Mouse (Mus musculus) midbrain, embryonic 16.5 days (tissue): ENCODE data around the gene Olfr1411. TPM values are rescaled to one million over a fixed set of nuclear protein-coding genes. Genes with fewer than 3 reads are reported as not detected.

Source experiments
- ATAC-seq: fragments of 200-750 bp; cut with Nextera tagmentation; 2 replicates; pipeline ENCODE4 v1.8.0; 2017; ENCODE audit warnings: moderate TSS enrichment
- H3K27ac ChIP-seq: fragments of 300-500 bp; sonication (generic); 2 replicates; pipeline ENCODE4 v1.5.1; 2014; ENCODE audit warnings: mild to moderate bottlenecking, low read length, mixed read lengths
- H3K27me3 ChIP-seq: fragments of 300-500 bp; sonication (generic); 2 replicates; pipeline ENCODE4 v1.6.1; 2014; ENCODE audit warnings: low read depth, low read length, mixed read lengths; ENCODE audit not compliant: control insufficient read depth, insufficient read depth
- H3K36me3 ChIP-seq: fragments of 300-500 bp; sonication (generic); 2 replicates; pipeline ENCODE4 v1.6.1; 2014; ENCODE audit warnings: mild to moderate bottlenecking, low read length, moderate library complexity, mixed read lengths; ENCODE audit not compliant: control insufficient read depth, insufficient read depth
- H3K4me1 ChIP-seq: fragments of 300-500 bp; sonication (generic); 2 replicates; pipeline ENCODE4 v1.6.1; 2014; ENCODE audit warnings: mild to moderate bottlenecking, low read length, mixed read lengths; ENCODE audit not compliant: control insufficient read depth, insufficient read depth
- H3K4me2 ChIP-seq: fragments of 300-500 bp; sonication (generic); 2 replicates; pipeline ENCODE4 v1.6.1; 2014; ENCODE audit warnings: mild to moderate bottlenecking, low read length, mixed read lengths
- H3K4me3 ChIP-seq: fragments of 300-500 bp; sonication (generic); 2 replicates; pipeline ENCODE4 v1.5.1; 2014; ENCODE audit warnings: low read depth, mild to moderate bottlenecking, low read length, moderate library complexity, mixed read lengths
- H3K9ac ChIP-seq: fragments of 300-500 bp; sonication (generic); 2 replicates; pipeline ENCODE4 v1.6.1; 2014; ENCODE audit warnings: low read depth, low read length, mixed read lengths
- H3K9me3 ChIP-seq: fragments of 300-500 bp; sonication (generic); replicated peaks from 2 replicates; pipeline ENCODE4 v1.6.1; 2014; ENCODE audit warnings: mild to moderate bottlenecking, low read length, mixed read lengths; ENCODE audit not compliant: control insufficient read depth, poor library complexity, severe bottlenecking
- WGBS: fragments of 180-500 bp; shearing (Covaris S2); extraction: QIAGEN DNeasy Blood & Tissue Kit; methylation state at CpG from one replicate; pipeline ENCODE4 v1.1.7; 2014; 5-methylcytosine and 5-hydroxymethylcytosine counted together
- polyA plus RNA-seq: library from polyadenylated mRNA; unstranded; fragments of >200 nt; fragmentation: Nextera tagmentation; extraction: Ambion mirVana; gene quantifications from 2 replicates; pipeline ENCODE4 v1.2.1, GENCODE M21; 2015

Olfr1411 gene
- polyA plus RNA-seq, 1 experiment from 2014 or later, result not detected

- Histone ChIP-seq H3K4me3 (no peak overlapping the region), H3K36me3 (no peaks in the 10 kb centered on the region), H3K27me3 (peaks cover 3% of the 10 kb centered on the region; the same call in 1 of the 2 replicates), H3K4me1 (no peaks in the 10 kb centered on the region), H3K9ac (no peak overlapping the region), H3K9me3 (no peaks in the 10 kb centered on the region), H3K27ac (no peak overlapping the region), H3K4me2 (no peak overlapping the region)
- 14% methylated on average over 1 of the region's 1 CpGs for WGBS
- no peak for ATAC-seq
Measured at GRCm38 (mm10) chr1:92614516-92614915, 20.3 kb downstream of the Olfr1411 start.

- Histone ChIP-seq H3K4me2 (no peak overlapping the region), H3K4me1 (no peaks in the 10 kb centered on the region), H3K36me3 (no peaks in the 10 kb centered on the region), H3K27me3 (peaks cover 3% of the 10 kb centered on the region; the same call in 1 of the 2 replicates), H3K9ac (no peak overlapping the region), H3K4me3 (no peak overlapping the region), H3K9me3 (no peaks in the 10 kb centered on the region), H3K27ac (no peak overlapping the region)
- ATAC-seq, result no peak
- WGBS, result 82% methylated on average over 1 of the region's 1 CpGs
Measured at GRCm38 (mm10) chr1:92616046-92616445, 21.8 kb downstream of the Olfr1411 start.

DNA sequence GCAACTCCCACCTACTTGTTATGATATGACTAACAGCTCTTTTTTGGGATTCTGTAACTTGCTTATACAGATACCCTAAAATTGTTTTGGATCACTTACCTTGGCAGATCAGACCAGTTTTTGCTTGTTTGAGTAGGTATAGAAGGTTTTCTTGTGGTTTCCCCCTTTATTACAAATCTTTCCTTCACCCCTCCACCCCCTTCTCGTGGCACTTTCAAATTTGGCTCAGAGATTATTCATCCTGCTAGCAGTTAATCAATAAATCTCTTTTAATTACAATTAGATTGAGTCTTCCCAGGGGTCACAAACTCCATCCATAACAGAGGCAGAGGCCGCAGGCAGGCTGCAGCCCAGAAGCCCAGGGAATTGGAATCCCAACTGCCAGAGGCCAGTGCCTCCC is 23.3 kb downstream of the Olfr1411 start, which contains the start of gene Olfr12:
Gene Olfr12 (plus strand): TSS at position 301 of the 400 bp plus-strand sequence.
- no peak within 1 kb of the TSS for H3K4me3 ChIP-seq
- H3K27me3 ChIP-seq, result no peaks in the 10 kb centered on the region
- WGBS, result 59% methylated on average over 2 of the region's 2 CpGs
- no peaks in the 10 kb centered on the region for H3K4me1 ChIP-seq
- no peak within 1 kb of the TSS for H3K4me2 ChIP-seq
- H3K36me3 ChIP-seq, result no peaks in the 10 kb centered on the region
- H3K27ac ChIP-seq, result no peak within 1 kb of the TSS
- no peaks in the 10 kb centered on the region for H3K9me3 ChIP-seq
- ATAC-seq, result no peak
- H3K9ac ChIP-seq, result no peak within 1 kb of the TSS

GRCm38 (mm10) chr1:92618360-92618759 is 24.1 kb downstream of the Olfr1411 start:
- Histone ChIP-seq H3K4me3 (no peak overlapping the region), H3K9ac (no peak overlapping the region), H3K36me3 (no peaks in the 10 kb centered on the region), H3K27me3 (no peaks in the 10 kb centered on the region), H3K4me1 (no peaks in the 10 kb centered on the region), H3K27ac (no peak overlapping the region), H3K4me2 (no peak overlapping the region), H3K9me3 (no peaks in the 10 kb centered on the region)
- no peak for ATAC-seq
- WGBS, result 75% methylated on average over 4 of the region's 4 CpGs

- Histone ChIP-seq H3K9me3 (no peaks in the 10 kb centered on the region), H3K4me3 (no peak overlapping the region), H3K36me3 (no peaks in the 10 kb centered on the region), H3K27me3 (no peaks in the 10 kb centered on the region), H3K9ac (no peak overlapping the region), H3K27ac (no peak overlapping the region), H3K4me2 (no peak overlapping the region), H3K4me1 (no peaks in the 10 kb centered on the region)
- ATAC-seq, result no peak
- WGBS, result 78% methylated on average over 4 of the region's 4 CpGs
Measured at GRCm38 (mm10) chr1:92628227-92628626, 34.0 kb downstream of the Olfr1411 start.

DNA sequence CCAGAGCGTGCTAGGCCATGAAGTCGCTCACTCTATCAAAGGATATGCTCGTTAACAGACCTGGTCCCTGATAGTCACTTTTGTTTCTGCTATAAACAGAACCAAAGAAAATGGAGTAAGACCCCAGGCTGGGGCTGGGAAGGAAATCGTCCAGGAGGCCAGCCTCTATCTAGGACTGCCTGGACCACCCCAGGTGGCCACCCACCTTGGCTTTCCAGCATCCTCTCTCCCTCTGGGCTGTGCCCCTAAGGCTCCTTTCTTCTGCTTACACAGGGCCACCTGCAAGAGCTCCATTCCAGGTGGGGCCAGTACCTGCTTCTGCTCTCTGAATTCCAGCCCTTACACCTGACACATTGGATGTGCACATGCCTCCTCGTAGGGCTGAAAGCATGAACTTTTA is 38.0 kb downstream of the Olfr1411 start:
- Histone ChIP-seq H3K9ac (no peak overlapping the region), H3K36me3 (peaks cover 12% of the 10 kb centered on the region), H3K27me3 (no peaks in the 10 kb centered on the region), H3K4me2 (no peak overlapping the region), H3K9me3 (no peaks in the 10 kb centered on the region), H3K27ac (no peak overlapping the region), H3K4me3 (no peak overlapping the region), H3K4me1 (no peaks in the 10 kb centered on the region)
- 79% methylated on average over 5 of the region's 5 CpGs for WGBS
- ATAC-seq, result no peak

GRCm38 (mm10) chr1:92632948-92633347 is 38.7 kb downstream of the Olfr1411 start:
- 73% methylated on average over 6 of the region's 6 CpGs for WGBS
- peaks cover 16% of the 10 kb centered on the region for H3K36me3 ChIP-seq
- H3K27me3 ChIP-seq, result no peaks in the 10 kb centered on the region
- ATAC-seq, result no peak
- H3K9me3 ChIP-seq, result no peaks in the 10 kb centered on the region
- no peaks in the 10 kb centered on the region for H3K4me1 ChIP-seq
- no peak overlapping the region for H3K27ac ChIP-seq
- no peak overlapping the region for H3K9ac ChIP-seq
- no peak overlapping the region for H3K4me2 ChIP-seq
- no peak overlapping the region for H3K4me3 ChIP-seq

GRCm38 (mm10) chr1:92633726-92634125 is 39.5 kb downstream of the Olfr1411 start:
- ATAC-seq, result no peak
- 84% methylated on average over 8 of the region's 8 CpGs for whole genome bisulfite sequencing
- Histone ChIP-seq H3K4me2 (no peak overlapping the region), H3K4me1 (no peaks in the 10 kb centered on the region), H3K4me3 (no peak overlapping the region), H3K27me3 (no peaks in the 10 kb centered on the region), H3K27ac (no peak overlapping the region), H3K9ac (no peak overlapping the region), H3K9me3 (no peaks in the 10 kb centered on the region), H3K36me3 (peaks cover 16% of the 10 kb centered on the region)

DNA sequence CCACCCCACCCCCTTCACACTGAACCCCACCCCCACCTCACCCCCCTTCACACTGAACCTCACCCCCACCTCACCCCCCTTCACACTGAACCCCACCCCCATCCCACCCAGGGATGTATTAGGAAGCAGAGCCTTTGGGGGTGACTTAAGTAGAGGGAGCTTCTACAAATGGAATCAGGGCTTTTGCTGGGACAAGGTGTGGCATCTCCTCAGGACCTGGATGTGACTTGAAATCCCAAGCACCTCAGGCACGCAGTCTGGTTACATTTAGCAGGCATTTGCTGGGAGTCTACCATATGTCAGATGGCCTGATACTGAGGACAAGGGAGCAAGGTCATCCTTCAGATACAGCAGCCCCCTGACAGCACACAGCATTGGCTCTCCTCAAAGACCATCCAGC is 40.4 kb downstream of the Olfr1411 start:
- ATAC-seq, result no peak

More for the DNA sequence above, 40.4 kb downstream of the Olfr1411 start:
- no peak overlapping the region for H3K4me3 ChIP-seq
- H3K36me3 ChIP-seq, result peaks cover 16% of the 10 kb centered on the region
- H3K9ac ChIP-seq, result no peak overlapping the region
- WGBS, result 67% methylated on average over 1 of the region's 1 CpGs
- H3K4me1 ChIP-seq, result no peaks in the 10 kb centered on the region
- H3K27me3 ChIP-seq, result no peaks in the 10 kb centered on the region
- no peak overlapping the region for H3K4me2 ChIP-seq
- no peak overlapping the region for H3K27ac ChIP-seq
- H3K9me3 ChIP-seq, result no peaks in the 10 kb centered on the region
